Mouse (Mus musculus) ES-E14 (cell line): ENCODE measurements around the gene Cx3cr1. TPM values are rescaled to one million over a fixed set of nuclear protein-coding genes. Genes with fewer than 3 reads are reported as not detected.

Experiments
- DNase-seq: peaks from one replicate; pipeline ENCODE4 v3.0.0-alpha.2; 2013; ENCODE audit warnings: low read depth, low spot score
- H3K27ac ChIP-seq: 2 replicates; pipeline ENCODE4 v1.5.1; 2012; ENCODE audit warnings: low read depth, mild to moderate bottlenecking, low read length, moderate library complexity, mixed read lengths; ENCODE audit not compliant: poor library complexity, insufficient read depth, severe bottlenecking
- H3K36me3 ChIP-seq: 2 replicates; pipeline ENCODE4 v1.6.1; 2012; ENCODE audit warnings: mild to moderate bottlenecking, low read length, moderate library complexity, mixed read lengths; ENCODE audit not compliant: control insufficient read depth, poor library complexity, insufficient read depth, severe bottlenecking
- H3K4me1 ChIP-seq, 2 experiments: fragments of 150-350 bp in 1 of 2; sonication (generic) in 1 of 2; 2 replicates each; pipeline ENCODE4 v1.6.1; 2012; ENCODE audit warnings: low read length in 2 of 2, mild to moderate bottlenecking in 1 of 2, mixed read lengths in 1 of 2; ENCODE audit not compliant: control insufficient read depth in 2 of 2, insufficient read depth in 2 of 2, poor library complexity in 1 of 2
- H3K4me3 ChIP-seq, 2 experiments: fragments of 150-350 bp in 1 of 2; sonication (generic) in 1 of 2; 2 replicates each; pipeline ENCODE4 v1.5.1; 2012; ENCODE audit warnings: low read length in 2 of 2, low read depth in 1 of 2, mild to moderate bottlenecking in 1 of 2, mixed read lengths in 1 of 2; ENCODE audit not compliant: insufficient read depth in 1 of 2, poor library complexity in 1 of 2, severe bottlenecking in 1 of 2
- H3K9ac ChIP-seq: 2 replicates; pipeline ENCODE4 v1.6.1; 2012; ENCODE audit warnings: low read depth, mild to moderate bottlenecking, low read length, mixed read lengths; ENCODE audit not compliant: poor library complexity, insufficient read depth, severe bottlenecking
- H3K9me3 ChIP-seq: fragments of 150-350 bp; sonication (generic); 2 replicates; pipeline ENCODE4 v1.6.1; 2012; ENCODE audit warnings: low read depth, mild to moderate bottlenecking, low read length; ENCODE audit not compliant: control insufficient read depth, insufficient read depth
- CHD2 ChIP-seq: IDR thresholded peaks from 2 replicates; pipeline ENCODE4 v1.6.1; 2014; ENCODE audit warnings: mild to moderate bottlenecking, low read depth, low read length, inconsistent platforms
- HCFC1 ChIP-seq: IDR thresholded peaks from 2 replicates; pipeline ENCODE4 v1.6.1; 2012; ENCODE audit warnings: low read length, inconsistent platforms, borderline replicate concordance; ENCODE audit not compliant: insufficient read depth
- MAFK ChIP-seq: IDR thresholded peaks from 2 replicates; pipeline ENCODE4 v1.6.1; 2014; ENCODE audit warnings: mild to moderate bottlenecking, low read depth, low read length, inconsistent platforms; ENCODE audit not compliant: insufficient read depth
- ZC3H11A ChIP-seq: IDR thresholded peaks from 2 replicates; pipeline ENCODE4 v1.6.1; 2012; ENCODE audit warnings: low read depth, mild to moderate bottlenecking, inconsistent platforms, low read length, borderline replicate concordance
- ZNF384 ChIP-seq: IDR thresholded peaks from 2 replicates; pipeline ENCODE4 v1.6.1; 2012; ENCODE audit warnings: low read depth, low read length, inconsistent platforms
- in situ Hi-C, 2 experiments: fragments of 600-800 bp; cut with MboI; formaldehyde crosslinking; loops; one replicate each; pipeline ENCODE4 v1.15.1; 2025; ENCODE audit warnings: low sequenced_read_pairs in 2 of 2, inconsistent platforms in 1 of 2; ENCODE audit not compliant: unreplicated experiment in 2 of 2
- total RNA-seq: library from RNA; depleted of rRNA; stranded (reverse); fragments of 300-350 nt; gene quantifications from 2 replicates; pipeline ENCODE4 v1.2.3, GENCODE M21; 2012

The Cx3cr1 gene
- total RNA-seq, 1 experiment, result 0.09 TPM

- in situ Hi-C loops, result no loop called here
- Histone ChIP-seq H3K27ac (no peak overlapping the region), H3K36me3 (no peaks in the 10 kb centered on the region), H3K9ac (no peak overlapping the region), H3K4me3 (no peak overlapping the region), H3K9me3 (no peaks in the 10 kb centered on the region), H3K4me1 (0 out of 4 replicates have a peak, but pooled peaks cover 0 to 2% of the 10 kb centered on the region in 2 experiments)
- DNase-seq, result no peak
- TF ChIP-seq MAFK, result no peak
- no peak for TF ChIP-seq ZC3H11A
- TF ChIP-seq ZNF384, result no peak
- no peak for TF ChIP-seq HCFC1
These were observed 118.3 kb downstream of the Cx3cr1 start for GRCm38 (mm10) chr9:119951388-119951787.

GRCm38 (mm10) chr9:119950434-119950833 is 119.2 kb downstream of the Cx3cr1 start:
- no peak for DNase-seq
- no peak overlapping the region for H3K27ac ChIP-seq
- no peak overlapping the region for H3K9ac ChIP-seq
- in situ Hi-C loops, result no loop called here
- 0 out of 4 replicates have a peak, but pooled peaks cover 0 to 2% of the 10 kb centered on the region in 2 experiments for H3K4me1 ChIP-seq
- TF ChIP-seq ZC3H11A (no peak), HCFC1 (no peak), MAFK (no peak), ZNF384 (no peak), CHD2 (no peak)
- no peaks in the 10 kb centered on the region for H3K9me3 ChIP-seq
- H3K4me3 ChIP-seq, result no peak overlapping the region
- no peaks in the 10 kb centered on the region for H3K36me3 ChIP-seq

- in situ Hi-C loops, result no loop called here
- H3K9me3 ChIP-seq, result no peaks in the 10 kb centered on the region
These were observed 120.9 kb downstream of the Cx3cr1 start for GRCm38 (mm10) chr9:119948804-119949203.

GRCm38 (mm10) chr9:119945173-119945900 is 124.3 kb downstream of the Cx3cr1 start:
- Histone ChIP-seq H3K9me3 (no peaks in the 10 kb centered on the region), H3K27ac (no peak overlapping the region), H3K36me3 (no peaks in the 10 kb centered on the region), H3K9ac (no peak overlapping the region), H3K4me1 (peaks cover 0 to 18% of the 10 kb centered on the region in 2 experiments; a peak in 2 of 4 replicates), H3K4me3 (no peak overlapping the region)
- no peak for TF ChIP-seq CHD2
- no peak for TF ChIP-seq ZNF384
- TF ChIP-seq HCFC1, result no peak
- no peak for TF ChIP-seq ZC3H11A
- no peak for TF ChIP-seq MAFK
- peak; percentile 59 for DNase-seq
- in situ Hi-C loops, result no loop called here

More at GRCm38 (mm10) chr9:119948804-119949203, 120.9 kb downstream of the Cx3cr1 start:
- H3K4me1 ChIP-seq, result 0 out of 4 replicates have a peak, but pooled peaks cover 0 to under 1% of the 10 kb centered on the region in 2 experiments
- no peak overlapping the region for H3K9ac ChIP-seq
- H3K4me3 ChIP-seq, result no peak overlapping the region
- H3K27ac ChIP-seq, result no peak overlapping the region
- DNase-seq, result no peak
- TF ChIP-seq CHD2 (no peak), MAFK (no peak), HCFC1 (no peak), ZC3H11A (no peak)
- H3K36me3 ChIP-seq, result no peaks in the 10 kb centered on the region

- in situ Hi-C loops, result no loop called here
- Histone ChIP-seq H3K9ac (no peak overlapping the region), H3K27ac (no peak overlapping the region)
These were observed 126.4 kb downstream of the Cx3cr1 start for GRCm38 (mm10) chr9:119943326-119943725.

More at GRCm38 (mm10) chr9:119943326-119943725, 126.4 kb downstream of the Cx3cr1 start:
- peaks cover 0 to 24% of the 10 kb centered on the region in 2 experiments; a peak in 2 of 4 replicates for H3K4me1 ChIP-seq
- no peaks in the 10 kb centered on the region for H3K9me3 ChIP-seq
- no peak for TF ChIP-seq HCFC1
- no peak for TF ChIP-seq MAFK
- no peak for TF ChIP-seq ZNF384
- no peak for TF ChIP-seq CHD2
- no peak for TF ChIP-seq ZC3H11A
- no peaks in the 10 kb centered on the region for H3K36me3 ChIP-seq
- DNase-seq, result no peak
- no peak overlapping the region for H3K4me3 ChIP-seq
